Mouse (Mus musculus): Measurements from ENCODE around the gene Begain.

DNA sequence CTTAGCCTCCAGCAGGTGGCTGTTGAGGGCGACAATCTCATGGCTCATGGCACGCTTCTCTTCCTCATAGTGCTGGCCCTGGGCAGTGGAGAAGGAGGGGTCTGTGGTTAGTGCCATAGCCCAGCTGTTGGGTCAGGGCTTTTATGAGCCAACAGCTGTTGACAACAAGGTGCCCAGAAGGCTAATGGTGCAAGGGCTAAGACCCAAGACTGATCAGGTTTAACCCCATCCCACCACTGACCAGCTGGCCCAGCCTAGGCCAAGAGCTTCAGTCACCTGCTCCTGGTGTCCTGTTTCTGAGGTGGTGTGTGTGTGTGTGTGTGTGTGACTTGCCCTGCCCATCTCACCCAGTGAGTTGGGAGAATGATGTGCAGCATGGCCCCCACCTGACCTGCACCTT lies 31.0 kb downstream of the Begain start:
- TF ChIP-seq CTCF (IDR thresholded peaks at IDR 0.05; ENCODE audit: extremely low read depth, insufficient read depth, insufficient read length, insufficient replicate concordance) (no peak), POLR2A (IDR thresholded peaks at IDR 0.05; ENCODE audit: low read depth, low read length) (no peak)
